ENCODE assay signal across 11 mouse cellular contexts in the genomic region with DNA sequence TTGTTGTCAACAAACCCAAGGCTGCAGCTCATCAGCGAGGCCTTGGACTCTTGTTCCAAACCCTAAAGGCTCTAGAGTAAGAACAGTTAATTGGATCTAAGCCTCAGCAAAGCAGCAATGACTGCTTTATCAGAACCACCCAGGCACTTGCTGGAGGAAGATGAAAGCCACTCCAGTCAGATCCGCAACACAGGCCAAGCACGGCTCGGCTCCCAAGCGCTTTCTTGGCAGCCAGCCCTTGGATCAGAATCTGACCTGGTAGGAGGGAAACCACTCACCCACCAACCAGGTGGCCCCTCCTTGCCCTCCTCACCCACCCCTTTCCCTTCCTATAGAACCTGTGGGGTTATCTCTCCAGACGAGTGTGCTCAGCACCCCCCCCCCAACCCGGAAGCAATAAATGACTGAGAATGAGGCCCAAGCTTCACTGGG. TPM values are rescaled to one million over a fixed set of nuclear protein-coding genes. Genes with fewer than 3 reads are reported as not detected.
DNase-seq lines count a peak whose midpoint lies in the region; ATAC-seq lines count a peak whose summit lies in the region.
"Had no signal": no experiment of that assay in that cellular context is flagged by ENCODE, and none has a peak within 500 bp of the region (broad histone marks: within the 10 kb centered on the region; RNA-seq: fewer than 3 reads in every experiment).

No protein-coding gene starts in this region.

- no peak overlapping the region for H3K4me2 ChIP-seq in midbrain, embryonic 14.5 days (ENCODE audit: low read length)
- H3K4me2 ChIP-seq in midbrain, embryonic 11.5 days: no peak overlapping the region
- no peak overlapping the region for H3K4me2 ChIP-seq in heart, embryonic 13.5 days
- no peak overlapping the region for H3K4me2 ChIP-seq in midbrain, embryonic 15.5 days

- WGBS in midbrain, embryonic 14.5 days: 81% methylated on average over 7 of the region's 7 CpGs
- WGBS in midbrain, embryonic 11.5 days: 85% methylated on average over 7 of the region's 7 CpGs
- WGBS in heart, embryonic 13.5 days: 27% methylated on average over 7 of the region's 7 CpGs
- WGBS in midbrain, embryonic 15.5 days: 68% methylated on average over 7 of the region's 7 CpGs

- no peak overlapping the region for H3K9ac ChIP-seq in midbrain, embryonic 14.5 days (replicated peaks; ENCODE audit: low read length)
- H3K9ac ChIP-seq in midbrain, embryonic 11.5 days (ENCODE audit: low read length): no peak overlapping the region
- H3K9ac ChIP-seq in heart, embryonic 13.5 days: no peak overlapping the region
- H3K9ac ChIP-seq in midbrain, embryonic 15.5 days: no peak overlapping the region

- no peak overlapping the region for H3K4me3 ChIP-seq in midbrain, embryonic 14.5 days (replicated peaks; ENCODE audit: low read depth, low read length)
- no peak overlapping the region for H3K4me3 ChIP-seq in midbrain, embryonic 11.5 days (ENCODE audit: low read depth, low read length)
- no peak overlapping the region for H3K4me3 ChIP-seq in heart, embryonic 13.5 days
- H3K4me3 ChIP-seq in midbrain, embryonic 15.5 days: no peak overlapping the region

- H3K36me3 ChIP-seq in midbrain, embryonic 14.5 days (ENCODE audit: control insufficient read depth, insufficient read depth, low read length): no peaks in the 10 kb centered on the region
- H3K36me3 ChIP-seq in midbrain, embryonic 11.5 days (ENCODE audit: control insufficient read depth, insufficient read depth, low read length): no peaks in the 10 kb centered on the region
- H3K36me3 ChIP-seq in heart, embryonic 13.5 days: no peaks in the 10 kb centered on the region
- no peaks in the 10 kb centered on the region for H3K36me3 ChIP-seq in midbrain, embryonic 15.5 days (replicated peaks)
- H3K36me3 ChIP-seq: G1E had no signal

- no peak for ATAC-seq in midbrain, embryonic 14.5 days (ENCODE audit: low FRiP score, low TSS enrichment)
- ATAC-seq in midbrain, embryonic 11.5 days (ENCODE audit: low FRiP score): no peak
- ATAC-seq in heart, embryonic 13.5 days (ENCODE audit: extremely low read depth, insufficient number of reproducible peaks, low FRiP score, low TSS enrichment): no peak
- ATAC-seq in erythroblast, adult 5-6 weeks (replicated peaks; ENCODE audit: low FRiP score, poor library complexity, severe bottlenecking): no peak
- ATAC-seq in midbrain, embryonic 15.5 days (replicated peaks): no peak

- H3K9me3 ChIP-seq in midbrain, embryonic 14.5 days (ENCODE audit: control insufficient read depth, low read length): no peaks in the 10 kb centered on the region
- no peaks in the 10 kb centered on the region for H3K9me3 ChIP-seq in midbrain, embryonic 11.5 days (ENCODE audit: control insufficient read depth, low read length)
- H3K9me3 ChIP-seq in heart, embryonic 13.5 days: no peaks in the 10 kb centered on the region
- no peaks in the 10 kb centered on the region for H3K9me3 ChIP-seq in midbrain, embryonic 15.5 days
- H3K9me3 ChIP-seq: G1E had no signal

- H3K4me1 ChIP-seq in midbrain, embryonic 14.5 days (ENCODE audit: control insufficient read depth, insufficient read depth, low read length): no peaks in the 10 kb centered on the region
- no peaks in the 10 kb centered on the region for H3K4me1 ChIP-seq in midbrain, embryonic 11.5 days (ENCODE audit: control insufficient read depth, insufficient read depth, low read length)
- H3K4me1 ChIP-seq in heart, embryonic 13.5 days: peaks cover 44% of the 10 kb centered on the region
- H3K4me1 ChIP-seq in midbrain, embryonic 15.5 days: no peaks in the 10 kb centered on the region

- H3K27me3 ChIP-seq in midbrain, embryonic 14.5 days (ENCODE audit: control insufficient read depth, insufficient read depth, low read length): no peaks in the 10 kb centered on the region
- no peaks in the 10 kb centered on the region for H3K27me3 ChIP-seq in midbrain, embryonic 11.5 days (ENCODE audit: control insufficient read depth, insufficient read depth, low read length)
- peaks cover 19% of the 10 kb centered on the region; the same call in 1 of the 2 replicates for H3K27me3 ChIP-seq in heart, embryonic 13.5 days (replicated peaks)
- H3K27me3 ChIP-seq in midbrain, embryonic 15.5 days (replicated peaks): no peaks in the 10 kb centered on the region

- no peak overlapping the region for H3K27ac ChIP-seq in midbrain, embryonic 14.5 days (replicated peaks; ENCODE audit: low read depth, low read length)
- H3K27ac ChIP-seq in midbrain, embryonic 11.5 days (ENCODE audit: low read depth, low read length): no peak overlapping the region
- 0 out of 2 replicates have a peak overlapping the region, but pooled peaks have one; percentile 32 for H3K27ac ChIP-seq in heart, embryonic 13.5 days (replicated peaks)
- H3K27ac ChIP-seq in midbrain, embryonic 15.5 days: no peak overlapping the region

- peak; percentile 16 for DNase-seq in midbrain, embryonic 14.5 days
- DNase-seq in midbrain, embryonic 11.5 days (ENCODE audit: low spot score, missing footprints): no peak
- DNase-seq in kidney, postnatal 4 days: peak; percentile 69 to 74
- DNase-seq in natural killer cell, adult 2 months (ENCODE audit: low spot score in 2 of 2): no peak
- no peak for DNase-seq in urinary bladder, postnatal 4 days (ENCODE audit: low spot score in 2 of 2)

RNA-seq across cellular contexts. Expression of a gene that starts 21.7 kb away (rescaled TPM):
- polyA plus RNA-seq in midbrain, embryonic 14.5 days (2014; fragmentation: Nextera tagmentation; extraction: Ambion mirVana): 17.7 and 19.2 TPM in 2 replicates
- polyA plus RNA-seq in midbrain, embryonic 11.5 days (2014; fragmentation: Nextera tagmentation; extraction: Ambion mirVana): 7.8 and 8.8 TPM in 2 replicates
- polyA plus RNA-seq in heart, embryonic 13.5 days (2015; fragmentation: Nextera tagmentation; extraction: Ambion mirVana): 101 and 110 TPM in 2 replicates
- total RNA-seq in erythroblast, adult 5-6 weeks (2015; ENCODE audit: low replicate concordance): not detected in 2 replicates
- total RNA-seq in erythroblast, adult 5-6 weeks (2017; ENCODE audit: low replicate concordance): 0.09 and 3.1 TPM in 2 replicates
- polyA plus RNA-seq in midbrain, embryonic 15.5 days (2015; fragmentation: Nextera tagmentation; extraction: Ambion mirVana): 36.8 and 42.7 TPM in 2 replicates
- total RNA-seq: G1E had no signal
- polyA plus RNA-seq: G1E had no signal

RNA-seq across cellular contexts. Expression of a gene that starts 46.2 kb away (rescaled TPM):
- polyA plus RNA-seq in midbrain, embryonic 14.5 days (2014; fragmentation: Nextera tagmentation; extraction: Ambion mirVana): not detected in 2 replicates
- polyA plus RNA-seq in midbrain, embryonic 11.5 days (2014; fragmentation: Nextera tagmentation; extraction: Ambion mirVana): not detected in 2 replicates
- not detected in 2 replicates for polyA plus RNA-seq in heart, embryonic 13.5 days (2015; fragmentation: Nextera tagmentation; extraction: Ambion mirVana)
- not detected in 2 replicates for total RNA-seq in erythroblast, adult 5-6 weeks (2015; ENCODE audit: low replicate concordance)
- total RNA-seq in erythroblast, adult 5-6 weeks (2017; ENCODE audit: low replicate concordance): not detected in 2 replicates
- polyA plus RNA-seq in midbrain, embryonic 15.5 days (2015; fragmentation: Nextera tagmentation; extraction: Ambion mirVana): not detected in 2 replicates
- polyA plus RNA-seq: embryonic facial prominence, embryonic 11.5 days; G1E; neural tube, embryonic 11.5 days had no signal

Comparison
In these comparisons a context has a peak if more than half of its experiments do, and no peak if none do; other contexts are left out.
1. DNase-seq: peak in midbrain, embryonic 14.5 days (single experiment) and kidney, postnatal 4 days (2 of 2); none in midbrain, embryonic 11.5 days (single experiment), natural killer cell, adult 2 months (0 of 2) and urinary bladder, postnatal 4 days (0 of 2).